Mouse (Mus musculus) lung, postnatal 0 days (tissue): ENCODE measurements at regions not wholly inside any gene's neighbourhood (a gene's known extent, or its start where the extent isn't known, plus 50 kb on each side); places are given as distances from the start of the nearest gene placed in this dataset.

Experiments used
- ATAC-seq: fragments of 200-750 bp; cut with Nextera tagmentation; 2 replicates; pipeline ENCODE4 v1.8.0; 2017; ENCODE audit warnings: moderate library complexity
- DNase-seq: peaks from one replicate; pipeline ENCODE4 v3.0.0-alpha.2; 2016; ENCODE audit warnings: low spot score
- H3K27ac ChIP-seq: fragments of 300-500 bp; sonication (generic); 2 replicates; pipeline ENCODE4 v1.5.1; 2014; ENCODE audit warnings: antibody characterized with exemption, mild to moderate bottlenecking, low read length, mixed read lengths
- H3K27me3 ChIP-seq: fragments of 300-500 bp; sonication (generic); replicated peaks from 2 replicates; pipeline ENCODE4 v1.6.1; 2014; ENCODE audit warnings: low read length, mixed read lengths; ENCODE audit not compliant: insufficient read depth
- H3K36me3 ChIP-seq: fragments of 300-500 bp; sonication (generic); 2 replicates; pipeline ENCODE4 v1.6.1; 2014; ENCODE audit warnings: low read length, mixed read lengths; ENCODE audit not compliant: insufficient read depth
- H3K4me1 ChIP-seq: fragments of 300-500 bp; sonication (generic); 2 replicates; pipeline ENCODE4 v1.6.1; 2014; ENCODE audit warnings: antibody characterized with exemption, low read depth, low read length, mixed read lengths; ENCODE audit not compliant: insufficient read depth
- H3K4me2 ChIP-seq: fragments of 300-500 bp; sonication (generic); replicated peaks from 2 replicates; pipeline ENCODE4 v1.6.1; 2014; ENCODE audit warnings: low read depth, mild to moderate bottlenecking, low read length, moderate library complexity, mixed read lengths
- H3K4me3 ChIP-seq: fragments of 300-500 bp; sonication (generic); 2 replicates; pipeline ENCODE4 v1.5.1; 2014; ENCODE audit warnings: low read depth, low read length
- H3K9ac ChIP-seq: fragments of 300-500 bp; sonication (generic); replicated peaks from 2 replicates; pipeline ENCODE4 v1.6.1; 2014; ENCODE audit warnings: low read depth, mild to moderate bottlenecking
- H3K9me3 ChIP-seq: fragments of 300-500 bp; sonication (generic); 2 replicates; pipeline ENCODE4 v1.6.1; 2016; ENCODE audit warnings: low read length, mixed read lengths
- CTCF ChIP-seq: IDR thresholded peaks from 2 replicates; pipeline ENCODE4 v1.5.1; 2016; ENCODE audit warnings: antibody characterized with exemption, mild to moderate bottlenecking
- EP300 ChIP-seq: IDR thresholded peaks from 2 replicates; pipeline ENCODE4 v1.6.1; 2016; ENCODE audit warnings: antibody characterized with exemption, mild to moderate bottlenecking, control low read depth
- WGBS: fragments of 180-500 bp; shearing (Covaris S2); extraction: QIAGEN DNeasy Blood & Tissue Kit; methylation state at CpG from one replicate; pipeline ENCODE4 v1.1.7; 2014; 5-methylcytosine and 5-hydroxymethylcytosine counted together

- no peak overlapping the region for H3K4me2 ChIP-seq
- ATAC-seq (no peak), DNase-seq (no peak)
- no peaks in the 10 kb centered on the region for H3K4me1 ChIP-seq
- H3K36me3 ChIP-seq: no peaks in the 10 kb centered on the region
- WGBS: 62% methylated on average over 2 of the region's 2 CpGs
- H3K27ac ChIP-seq: no peak overlapping the region
- TF ChIP-seq CTCF (no peak), EP300 (no peak)
- H3K9me3 ChIP-seq: no peaks in the 10 kb centered on the region
- no peak overlapping the region for H3K4me3 ChIP-seq
- H3K9ac ChIP-seq: no peak overlapping the region
- H3K27me3 ChIP-seq: no peaks in the 10 kb centered on the region
These were observed 205.2 kb upstream of the A1bg start for GRCm38 (mm10) chr15:61127971-61128370.

DNA sequence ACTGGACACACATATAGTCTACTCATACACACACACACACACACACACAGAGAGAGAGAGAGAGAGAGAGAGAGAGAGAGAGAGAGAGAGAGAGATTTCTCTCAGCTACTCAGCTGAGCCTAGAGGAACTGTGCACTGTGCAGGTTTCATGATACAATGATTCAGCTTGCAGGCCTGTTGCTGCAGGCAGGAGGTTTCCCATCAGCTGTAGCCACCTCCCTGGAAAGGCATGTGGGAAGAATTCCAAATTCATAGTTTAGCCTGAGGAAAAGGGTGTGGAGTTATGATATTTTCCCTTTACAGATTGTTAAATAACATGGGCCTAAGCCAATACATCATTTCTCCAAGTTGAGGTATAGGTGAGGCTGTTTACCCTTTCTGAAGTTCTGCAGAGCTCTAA is 204.3 kb upstream of the A1bg start:
- Histone ChIP-seq H3K4me2 (no peak overlapping the region), H3K27me3 (no peaks in the 10 kb centered on the region), H3K4me1 (no peaks in the 10 kb centered on the region), H3K36me3 (no peaks in the 10 kb centered on the region), H3K27ac (no peak overlapping the region), H3K9me3 (no peaks in the 10 kb centered on the region), H3K9ac (no peak overlapping the region), H3K4me3 (no peak overlapping the region)
- DNase-seq (peak; percentile 40), ATAC-seq (peak; percentile 62)
- no peak for TF ChIP-seq EP300
- TF ChIP-seq CTCF: no peak

DNA sequence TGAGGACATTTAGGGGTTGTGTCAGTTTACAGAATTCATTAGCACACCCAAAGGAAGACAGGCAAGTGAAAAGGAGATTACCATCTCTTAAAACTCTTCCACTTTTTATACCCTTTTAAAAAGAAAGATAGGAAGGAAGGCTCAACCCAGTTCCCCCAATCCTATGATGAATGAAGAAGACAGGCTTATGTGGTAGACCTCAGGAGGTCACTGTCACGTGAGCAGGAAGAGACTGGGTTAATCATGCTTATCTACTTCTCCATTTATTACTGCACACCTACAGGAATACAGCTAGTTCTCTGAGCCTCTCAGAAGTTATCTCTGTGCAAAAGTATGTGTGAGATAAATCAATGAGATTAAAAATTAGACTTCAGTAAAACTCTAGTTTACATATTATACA is 194.1 kb upstream of the A1bg start:
- Histone ChIP-seq H3K4me1 (no peaks in the 10 kb centered on the region), H3K27me3 (no peaks in the 10 kb centered on the region), H3K4me3 (no peak overlapping the region), H3K9me3 (no peaks in the 10 kb centered on the region), H3K4me2 (no peak overlapping the region), H3K36me3 (no peaks in the 10 kb centered on the region), H3K27ac (no peak overlapping the region), H3K9ac (no peak overlapping the region)
- WGBS: 11% methylated on average over 1 of the region's 1 CpGs
- ATAC-seq (no peak), DNase-seq (no peak)
- TF ChIP-seq EP300 (no peak), CTCF (no peak)

GRCm38 (mm10) chr15:61109429-61110128 is 186.8 kb upstream of the A1bg start:
- TF ChIP-seq CTCF (no peak), EP300 (no peak)
- Histone ChIP-seq H3K36me3 (no peaks in the 10 kb centered on the region), H3K4me2 (no peak overlapping the region), H3K27ac (no peak overlapping the region), H3K9me3 (no peaks in the 10 kb centered on the region), H3K4me1 (no peaks in the 10 kb centered on the region), H3K4me3 (no peak overlapping the region), H3K27me3 (no peaks in the 10 kb centered on the region), H3K9ac (no peak overlapping the region)
- WGBS: 34% methylated on average over 4 of the region's 4 CpGs
- ATAC-seq (no peak), DNase-seq (peak; percentile 21)

DNA sequence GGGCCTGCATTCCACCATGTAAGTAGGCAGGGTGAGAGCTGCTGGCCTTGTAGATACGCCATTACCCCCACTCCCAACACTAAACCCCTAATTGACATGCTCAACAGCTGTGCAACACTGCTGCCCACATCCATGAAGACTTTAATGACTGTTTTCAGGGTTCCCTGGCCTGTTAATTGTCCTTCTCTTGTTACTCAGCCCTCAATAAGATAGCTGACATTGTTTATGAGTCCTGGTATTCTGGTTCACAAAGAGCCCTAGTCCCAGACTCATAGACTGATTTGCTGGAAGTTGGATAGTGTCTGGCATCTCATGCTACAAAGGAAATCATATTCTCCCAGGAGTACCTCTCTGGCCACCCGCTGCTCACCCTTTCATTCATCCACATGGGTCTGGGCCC is 186.1 kb upstream of the A1bg start:
- Histone ChIP-seq H3K4me3 (no peak overlapping the region), H3K4me1 (no peaks in the 10 kb centered on the region), H3K9ac (no peak overlapping the region), H3K36me3 (no peaks in the 10 kb centered on the region), H3K27ac (no peak overlapping the region), H3K4me2 (no peak overlapping the region), H3K9me3 (no peaks in the 10 kb centered on the region), H3K27me3 (no peaks in the 10 kb centered on the region)
- TF ChIP-seq CTCF (no peak), EP300 (no peak)
- 90% methylated on average over 2 of the region's 2 CpGs for WGBS
- DNase-seq (no peak), ATAC-seq (no peak)

DNA sequence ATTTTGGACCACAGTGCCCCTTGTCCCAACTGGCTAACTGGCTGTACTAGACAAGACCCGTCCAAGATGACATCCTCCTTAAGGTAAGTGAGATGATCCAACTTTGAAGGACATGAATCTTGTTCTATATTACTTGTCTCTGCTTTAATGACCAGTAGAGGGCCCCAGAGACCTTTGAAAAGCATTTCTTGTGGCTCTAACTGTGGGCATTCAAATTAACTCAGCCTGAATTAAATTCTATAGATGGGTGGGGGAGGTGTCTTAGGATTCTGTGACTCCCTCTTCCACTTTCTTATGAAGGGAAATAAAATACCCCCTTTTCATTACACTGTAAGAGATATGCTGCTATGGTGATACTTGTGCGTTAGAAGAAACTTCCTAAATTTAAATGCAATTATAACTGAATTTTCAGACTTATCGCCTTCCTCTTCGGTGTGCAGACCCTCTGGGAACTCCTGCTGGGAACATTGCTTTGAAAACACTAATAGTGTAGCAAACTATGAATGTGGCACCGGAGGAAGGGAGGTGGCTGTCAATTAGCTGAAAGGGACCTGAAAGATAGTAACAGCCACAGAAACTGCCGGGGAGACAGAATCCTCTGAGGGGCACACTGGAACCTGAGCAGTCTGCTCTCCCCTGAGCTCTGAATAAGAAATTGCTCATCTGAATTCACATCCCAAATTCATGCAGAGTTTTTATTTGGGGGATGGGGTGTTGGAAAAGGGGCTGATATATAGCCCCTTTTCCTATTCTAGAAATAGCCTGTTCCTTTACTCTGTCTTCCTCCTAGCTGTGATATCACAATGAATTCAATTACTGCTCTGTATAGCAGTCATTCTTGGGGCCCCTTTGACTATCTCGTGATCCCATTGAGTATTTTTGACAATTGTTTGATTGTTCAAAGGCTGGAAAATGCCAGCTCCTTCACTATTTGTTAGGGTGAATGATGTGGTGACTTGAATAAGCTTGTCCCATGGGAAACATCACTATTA is 179.9 kb upstream of the A1bg start:
- DNase-seq (peak; percentile 75), ATAC-seq (no peak)
- Histone ChIP-seq H3K4me3 (no peak overlapping the region), H3K9me3 (no peaks in the 10 kb centered on the region), H3K27ac (no peak overlapping the region), H3K36me3 (no peaks in the 10 kb centered on the region), H3K27me3 (no peaks in the 10 kb centered on the region), H3K4me2 (no peak overlapping the region), H3K9ac (no peak overlapping the region), H3K4me1 (no peaks in the 10 kb centered on the region)
- peak; percentile 79 for TF ChIP-seq CTCF
- no peak for TF ChIP-seq EP300
- WGBS: 50% methylated on average over 7 of the region's 7 CpGs
